Mouse (Mus musculus) neural tube, embryonic 14.5 days (tissue): ENCODE results near the gene Slc6a6. TPM values are rescaled to one million over a fixed set of nuclear protein-coding genes. Genes with fewer than 3 reads are reported as not detected.
A peak's percentile ranks its signal among the peaks of the same experiment; 100 is the strongest.

Experiments used
- ATAC-seq: fragments of 200-750 bp; cut with Nextera tagmentation; 2 replicates; pipeline ENCODE4 v1.8.0; 2017; ENCODE audit warnings: low read depth, mild to moderate bottlenecking, moderate TSS enrichment, moderate library complexity
- H3K27ac ChIP-seq: fragments of 300-500 bp; sonication (generic); 2 replicates; pipeline ENCODE4 v1.5.1; 2014; ENCODE audit warnings: low read depth, mild to moderate bottlenecking, control low read depth, low read length, moderate library complexity, mixed read lengths
- H3K27me3 ChIP-seq: fragments of 300-500 bp; sonication (generic); 2 replicates; pipeline ENCODE4 v1.6.1; 2014; ENCODE audit warnings: low read length; ENCODE audit not compliant: control insufficient read depth, insufficient read depth
- H3K36me3 ChIP-seq: fragments of 300-500 bp; sonication (generic); 2 replicates; pipeline ENCODE4 v1.6.1; 2014; ENCODE audit warnings: low read length, mixed read lengths; ENCODE audit not compliant: control insufficient read depth, insufficient read depth
- H3K4me1 ChIP-seq: fragments of 300-500 bp; sonication (generic); 2 replicates; pipeline ENCODE4 v1.6.1; 2014; ENCODE audit warnings: low read length; ENCODE audit not compliant: control insufficient read depth, insufficient read depth
- H3K4me2 ChIP-seq: fragments of 300-500 bp; sonication (generic); 2 replicates; pipeline ENCODE4 v1.6.1; 2014; ENCODE audit warnings: mild to moderate bottlenecking, low read depth, low read length, control low read depth
- H3K4me3 ChIP-seq: fragments of 300-500 bp; sonication (generic); 2 replicates; pipeline ENCODE4 v1.5.1; 2014; ENCODE audit warnings: low read depth, low read length, control low read depth, mixed read lengths
- H3K9ac ChIP-seq: fragments of 300-500 bp; sonication (generic); replicated peaks from 2 replicates; pipeline ENCODE4 v1.6.1; 2014; ENCODE audit warnings: low read depth, mild to moderate bottlenecking, control low read depth, low read length, mixed read lengths
- H3K9me3 ChIP-seq: fragments of 300-500 bp; sonication (generic); 2 replicates; pipeline ENCODE4 v1.6.1; 2016; ENCODE audit warnings: low read length; ENCODE audit not compliant: control insufficient read depth
- WGBS: fragments of 180-500 bp; shearing (Covaris S2); extraction: QIAGEN DNeasy Blood & Tissue Kit; methylation state at CpG from one replicate; pipeline ENCODE4 v1.1.7; 2014; 5-methylcytosine and 5-hydroxymethylcytosine counted together
- polyA plus RNA-seq: library from polyadenylated mRNA; unstranded; fragments of >200 nt; fragmentation: Nextera tagmentation; extraction: Ambion mirVana; gene quantifications from 2 replicates; pipeline ENCODE4 v1.2.1, GENCODE M21; 2014

Slc6a6 gene
- polyA plus RNA-seq, 1 experiment from 2014 or later = 100 TPM

- Histone ChIP-seq H3K4me3 (no peak overlapping the region), H3K27ac (peak overlapping the region; percentile 28; the same call in 1 of the 2 replicates), H3K4me1 (peaks cover 16% of the 10 kb centered on the region), H3K4me2 (no peak overlapping the region), H3K9ac (no peak overlapping the region; the same call in 1 of the 2 replicates), H3K9me3 (no peaks in the 10 kb centered on the region), H3K27me3 (no peaks in the 10 kb centered on the region), H3K36me3 (no peaks in the 10 kb centered on the region)
- 0 out of 2 replicates have a peak, but pooled peaks have one; percentile 39 for ATAC-seq
- 6% methylated on average over 10 of the region's 10 CpGs for WGBS
These were observed 29.0 kb downstream of the Slc6a6 start for GRCm38 (mm10) chr6:91712855-91713331.

GRCm38 (mm10) chr6:91713370-91713896 is 29.6 kb downstream of the Slc6a6 start:
- no peaks in the 10 kb centered on the region for H3K27me3 ChIP-seq
- no peaks in the 10 kb centered on the region for H3K9me3 ChIP-seq
- WGBS = 7% methylated on average over 5 of the region's 5 CpGs
- H3K9ac ChIP-seq = no peak overlapping the region
- H3K36me3 ChIP-seq = no peaks in the 10 kb centered on the region
- H3K4me1 ChIP-seq = peaks cover 17% of the 10 kb centered on the region
- no peak overlapping the region for H3K4me3 ChIP-seq
- H3K27ac ChIP-seq = peak overlapping the region; percentile 28; the same call in 1 of the 2 replicates
- ATAC-seq = no peak
- H3K4me2 ChIP-seq = no peak overlapping the region

- Histone ChIP-seq H3K27me3 (no peaks in the 10 kb centered on the region), H3K4me1 (peaks cover 32% of the 10 kb centered on the region), H3K9ac (no peak overlapping the region), H3K27ac (no peak overlapping the region), H3K4me2 (no peak overlapping the region), H3K4me3 (no peak overlapping the region), H3K36me3 (no peaks in the 10 kb centered on the region), H3K9me3 (no peaks in the 10 kb centered on the region)
- WGBS = 86% methylated on average over 8 of the region's 8 CpGs
- ATAC-seq = no peak
These were observed 31.2 kb downstream of the Slc6a6 start for GRCm38 (mm10) chr6:91715023-91715422.

- H3K27ac ChIP-seq = no peak overlapping the region
- no peak overlapping the region for H3K4me3 ChIP-seq
- no peak overlapping the region for H3K9ac ChIP-seq
- no peak overlapping the region for H3K4me2 ChIP-seq
- H3K27me3 ChIP-seq = no peaks in the 10 kb centered on the region
- WGBS = 81% methylated on average over 6 of the region's 6 CpGs
- no peaks in the 10 kb centered on the region for H3K36me3 ChIP-seq
- no peaks in the 10 kb centered on the region for H3K9me3 ChIP-seq
- peaks cover 44% of the 10 kb centered on the region for H3K4me1 ChIP-seq
- no peak for ATAC-seq
These were observed 32.3 kb downstream of the Slc6a6 start for GRCm38 (mm10) chr6:91715988-91716810.

GRCm38 (mm10) chr6:91718067-91718466 is 34.2 kb downstream of the Slc6a6 start:
- no peak overlapping the region for H3K4me3 ChIP-seq
- H3K27me3 ChIP-seq = no peaks in the 10 kb centered on the region
- H3K9me3 ChIP-seq = no peaks in the 10 kb centered on the region
- no peak for ATAC-seq
- H3K4me1 ChIP-seq = peaks cover 40% of the 10 kb centered on the region
- peak overlapping the region; percentile 1; the same call in 1 of the 2 replicates for H3K27ac ChIP-seq
- 0 out of 2 replicates have a peak overlapping the region, but pooled peaks have one; percentile 0 for H3K9ac ChIP-seq
- H3K4me2 ChIP-seq = no peak overlapping the region
- H3K36me3 ChIP-seq = no peaks in the 10 kb centered on the region; the same call in 1 of the 2 replicates
- 84% methylated on average over 2 of the region's 2 CpGs for WGBS

- Histone ChIP-seq H3K4me3 (no peak overlapping the region), H3K4me2 (no peak overlapping the region), H3K9me3 (no peaks in the 10 kb centered on the region), H3K27me3 (no peaks in the 10 kb centered on the region), H3K4me1 (peaks cover 40% of the 10 kb centered on the region), H3K9ac (no peak overlapping the region), H3K27ac (peak overlapping the region; percentile 1; the same call in 1 of the 2 replicates), H3K36me3 (peaks cover 3% of the 10 kb centered on the region; the same call in 1 of the 2 replicates)
- WGBS = 41% methylated on average over 3 of the region's 3 CpGs
- ATAC-seq = no peak
These were observed 34.8 kb downstream of the Slc6a6 start for GRCm38 (mm10) chr6:91718603-91719002.

- Histone ChIP-seq H3K4me3 (no peak overlapping the region), H3K9me3 (no peaks in the 10 kb centered on the region), H3K36me3 (peaks cover 3% of the 10 kb centered on the region; the same call in 1 of the 2 replicates), H3K9ac (no peak overlapping the region), H3K4me2 (no peak overlapping the region), H3K27ac (peak overlapping the region; percentile 83), H3K27me3 (no peaks in the 10 kb centered on the region), H3K4me1 (peaks cover 40% of the 10 kb centered on the region)
- peak; percentile 74 for ATAC-seq
- WGBS = 55% methylated on average over 6 of the region's 6 CpGs
These were observed 35.3 kb downstream of the Slc6a6 start for GRCm38 (mm10) chr6:91719042-91719747.

GRCm38 (mm10) chr6:91719865-91720533 is 36.1 kb downstream of the Slc6a6 start:
- no peak overlapping the region for H3K4me3 ChIP-seq
- 7% methylated on average over 9 of the region's 9 CpGs for WGBS
- H3K4me1 ChIP-seq = peaks cover 40% of the 10 kb centered on the region

More at GRCm38 (mm10) chr6:91719865-91720533, 36.1 kb downstream of the Slc6a6 start:
- H3K9me3 ChIP-seq = no peaks in the 10 kb centered on the region
- H3K27ac ChIP-seq = peak overlapping the region; percentile 83
- peaks cover 3% of the 10 kb centered on the region; the same call in 1 of the 2 replicates for H3K36me3 ChIP-seq
- H3K4me2 ChIP-seq = peak overlapping the region; percentile 16; the same call in 1 of the 2 replicates
- peak; percentile 80 for ATAC-seq
- H3K27me3 ChIP-seq = no peaks in the 10 kb centered on the region
- H3K9ac ChIP-seq = no peak overlapping the region
